Mouse (Mus musculus): ENCODE data around the gene Gpat3.

DNA sequence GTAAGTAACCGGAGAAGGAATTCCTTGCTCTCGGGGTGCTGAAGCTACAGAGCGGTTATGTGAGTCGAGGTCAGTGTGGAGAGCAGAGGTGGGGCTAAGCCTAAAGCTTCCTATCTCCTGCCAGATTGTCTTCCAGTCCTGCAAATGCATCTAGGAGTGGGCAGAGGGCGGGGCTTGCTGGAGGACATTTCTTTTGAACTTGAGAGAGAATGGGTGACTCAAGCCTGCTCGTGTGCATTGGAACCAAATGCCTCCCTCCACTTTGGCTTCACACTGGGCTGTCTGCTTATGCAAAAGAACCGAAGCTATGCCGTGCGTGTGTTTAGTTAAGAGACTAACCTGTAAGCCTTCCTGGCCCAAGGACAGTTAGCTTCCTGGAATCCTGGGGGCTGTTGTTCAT lies 67.8 kb downstream of the Gpat3 start:
- no peak for TF ChIP-seq CTCF (IDR thresholded peaks at IDR 0.05; ENCODE audit: control insufficient read depth, insufficient read depth, insufficient read length)
- TF ChIP-seq MAX (IDR thresholded peaks at IDR 0.05), result no peak
- TF ChIP-seq MYOD1 (IDR thresholded peaks at IDR 0.05; ENCODE audit: control insufficient read depth, insufficient read length, low read depth), result no peak
- TF ChIP-seq FOSL1 (IDR thresholded peaks at IDR 0.05; ENCODE audit: insufficient read depth, low read length, poor library complexity, severe bottlenecking), result no peak
- no peak for TF ChIP-seq MYOG (IDR thresholded peaks at IDR 0.05; ENCODE audit: control insufficient read depth, extremely low read depth, insufficient read length)

All from C2C12 (cell line).